Mouse (Mus musculus) right cerebral cortex, postnatal 10 days (tissue): ENCODE measurements at regions not wholly inside any gene's neighbourhood (a gene's known extent, or its start where the extent isn't known, plus 50 kb on each side); places are given as distances from the start of the nearest gene placed in this dataset.

Source experiments
- DNase-seq, 2 experiments: peaks; one replicate each; pipeline ENCODE4 v3.0.0; 2021; ENCODE audit warnings: low spot score in 2 of 2

- no peak for DNase-seq
Measured at GRCm38 (mm10) chr7:67895166-67895565, 57.5 kb upstream of the Igf1r start.

- DNase-seq = no peak
Measured at GRCm38 (mm10) chr7:67892917-67893316, 59.7 kb upstream of the Igf1r start.

GRCm38 (mm10) chr7:67883040-67883439, 69.6 kb upstream of the Igf1r start:
- no peak for DNase-seq

GRCm38 (mm10) chr7:67882606-67883005, 70.0 kb upstream of the Igf1r start:
- DNase-seq = peak; percentile 53 to 68

- DNase-seq = no peak
Measured at GRCm38 (mm10) chr7:67878226-67878625, 74.4 kb upstream of the Igf1r start.

DNA sequence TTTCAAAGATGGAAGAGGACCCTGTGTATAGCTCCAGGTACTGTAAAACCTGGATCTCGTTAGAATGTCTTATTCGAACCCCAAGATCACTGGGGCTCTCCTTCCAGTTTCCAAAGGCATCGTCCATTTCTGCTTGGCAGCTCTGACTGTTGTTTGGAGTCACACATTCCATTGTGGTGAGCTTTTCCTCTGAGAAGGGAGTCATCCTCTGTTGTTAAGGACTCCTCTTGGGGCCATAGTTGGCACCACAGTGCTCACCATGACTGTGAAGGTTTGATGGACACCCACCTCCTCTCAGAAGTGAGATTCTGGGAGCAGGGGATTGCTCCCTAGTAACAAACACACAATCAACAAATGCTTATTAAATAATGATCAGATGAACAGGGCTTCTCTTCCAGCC, 75.0 kb upstream of the Igf1r start:
- DNase-seq = no peak

DNA sequence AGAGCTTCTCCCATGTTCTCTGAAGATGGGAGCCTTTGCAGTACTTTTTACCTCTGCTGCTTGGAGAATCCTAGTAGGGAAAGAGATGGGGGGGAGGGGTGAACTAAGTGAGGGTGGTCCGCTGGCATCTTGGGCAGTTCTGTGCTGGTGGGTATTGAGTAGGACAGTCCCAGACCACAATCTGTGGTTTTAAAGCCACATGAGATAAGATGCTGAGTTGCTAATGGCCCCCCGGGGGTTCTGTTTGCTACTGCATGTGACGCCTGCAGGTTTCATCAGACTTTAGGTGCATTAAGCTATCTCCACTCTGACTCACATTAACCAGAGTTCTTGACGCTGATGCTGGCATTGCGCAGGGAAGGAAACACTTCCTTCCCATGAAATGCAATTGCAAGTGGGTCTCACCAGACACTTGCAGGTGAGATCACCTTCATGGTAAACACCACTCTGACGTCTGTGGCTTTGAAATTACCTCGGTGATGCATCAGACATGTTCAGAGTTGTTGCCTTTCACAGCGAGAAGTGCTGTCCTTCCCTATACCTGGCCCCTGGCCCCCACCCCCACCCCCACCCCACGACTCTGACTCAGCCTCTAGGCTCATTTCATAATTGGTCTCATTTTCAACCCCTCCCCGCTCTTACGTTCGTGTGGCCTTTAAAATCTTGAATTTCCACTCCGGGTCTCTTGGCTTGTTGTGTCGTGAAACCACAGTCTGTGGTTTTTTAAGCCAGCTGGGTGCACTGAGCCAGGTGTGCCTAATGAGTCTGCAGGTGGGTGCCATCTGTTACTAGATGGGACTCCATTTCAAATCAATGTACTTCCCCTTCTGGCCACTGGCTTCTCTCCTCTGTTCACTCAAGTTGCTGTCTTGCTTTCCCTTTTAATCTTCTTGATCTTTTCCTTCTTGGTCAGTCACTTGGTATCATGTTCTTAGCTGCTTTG, 94.8 kb upstream of the Synm start:
- DNase-seq = no peak

DNA sequence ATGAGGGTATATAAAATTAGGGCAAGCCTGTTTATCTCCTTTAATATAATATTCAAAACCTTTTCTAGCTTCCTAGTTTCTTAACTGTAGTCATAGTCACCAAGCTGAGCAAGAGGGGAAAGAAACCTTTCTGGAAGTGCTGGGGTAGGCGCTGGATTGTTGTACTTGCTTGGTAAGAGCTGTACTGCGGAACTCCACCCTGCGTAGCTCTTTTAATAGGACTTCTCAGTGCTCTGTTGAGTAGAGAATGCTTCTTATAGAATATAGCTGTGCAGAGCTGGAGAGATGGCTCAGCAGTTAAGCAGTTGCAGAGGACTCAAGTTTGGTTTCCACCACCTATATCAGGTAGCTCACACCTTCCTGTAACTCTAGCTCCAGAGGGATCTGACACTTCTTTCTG, 93.3 kb upstream of the Synm start:
- DNase-seq = no peak

DNA sequence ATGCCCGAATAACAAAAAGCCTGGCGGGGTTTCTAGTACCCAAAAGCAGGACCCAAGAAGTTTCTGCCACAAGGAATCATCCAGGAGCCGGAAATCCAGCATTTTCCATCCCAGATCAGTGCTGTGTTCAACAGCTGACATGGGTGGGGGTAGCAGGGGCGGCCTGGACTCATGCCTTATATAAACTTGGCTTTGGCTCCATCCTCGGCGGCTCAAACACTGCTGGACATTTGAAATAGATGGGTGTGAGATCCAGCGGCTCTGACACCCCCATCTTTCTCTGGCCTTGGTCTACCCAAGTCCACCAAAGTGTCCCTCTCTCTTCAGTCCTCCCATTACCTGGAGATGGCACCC, 89.9 kb upstream of the Synm start:
- no peak for DNase-seq

- DNase-seq = peak; percentile 81 to 84
Measured at GRCm38 (mm10) chr7:67848589-67849508, 89.3 kb upstream of the Synm start.

GRCm38 (mm10) chr7:67846796-67847195, 87.3 kb upstream of the Synm start:
- DNase-seq = peak in 1 of 2 experiments; percentile 17

- no peak for DNase-seq
Measured at GRCm38 (mm10) chr7:67836984-67837383, 77.4 kb upstream of the Synm start.

DNA sequence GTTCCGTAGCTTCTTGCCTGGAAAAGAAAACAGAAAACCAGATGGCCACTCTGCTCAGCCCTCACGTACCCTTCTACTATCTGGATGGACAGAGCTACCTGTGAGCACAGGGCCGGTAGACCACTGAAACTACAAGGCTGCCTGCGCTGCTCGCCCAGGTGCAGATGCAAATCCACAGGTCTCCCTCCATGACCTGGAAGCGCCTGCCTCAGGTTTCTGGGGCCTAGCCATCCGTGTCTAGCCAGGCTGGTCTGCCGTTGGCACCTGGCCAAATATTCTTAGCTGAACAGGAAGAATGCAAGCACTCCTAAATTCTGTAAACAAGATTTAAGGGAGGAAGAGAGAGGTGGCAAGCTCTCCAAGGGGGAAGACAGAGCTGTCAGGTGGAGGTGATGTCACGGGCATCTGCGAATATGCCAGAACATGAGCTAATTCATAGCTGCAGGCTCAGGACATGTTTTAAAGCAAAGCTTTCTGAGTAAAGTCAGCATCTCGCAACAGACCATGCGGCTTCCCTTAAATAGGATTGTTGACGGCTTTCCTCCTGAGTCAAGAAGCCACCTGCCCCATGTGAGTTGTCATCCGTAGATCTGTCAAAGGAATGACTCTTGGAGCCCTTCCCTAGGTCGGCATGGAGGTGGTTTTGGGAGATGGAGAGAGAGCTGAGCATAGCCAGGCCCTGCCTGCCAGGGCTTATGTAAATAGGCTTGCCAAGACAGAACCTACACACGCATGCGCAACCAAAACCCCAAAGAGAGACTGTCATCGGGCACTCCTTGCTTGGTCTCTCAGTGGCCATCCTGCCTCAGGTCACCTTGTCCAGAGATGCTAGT, 76.8 kb upstream of the Synm start:
- DNase-seq = no peak

GRCm38 (mm10) chr7:67831738-67832137, 72.2 kb upstream of the Synm start:
- DNase-seq = no peak

DNA sequence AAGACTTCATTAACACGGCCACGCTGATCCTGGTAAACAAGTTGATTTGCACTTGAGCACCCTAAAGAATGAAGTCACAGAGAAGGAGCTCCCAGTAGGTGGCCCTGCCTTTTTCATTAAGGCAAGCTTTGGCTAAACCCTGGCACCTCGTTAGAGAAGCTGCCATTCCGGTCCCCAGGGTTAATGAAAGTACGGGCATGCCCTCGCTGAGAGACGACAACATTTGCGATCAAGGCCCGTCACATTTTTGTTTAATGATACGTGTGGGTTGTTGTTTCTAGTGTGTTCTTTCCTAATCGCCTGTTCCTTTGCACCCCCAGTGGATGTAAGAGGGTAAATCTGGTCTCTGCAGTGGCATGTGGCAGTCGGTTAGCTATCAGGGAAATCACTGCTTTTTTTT, 67.8 kb upstream of the Synm start:
- peak in 1 of 2 experiments; percentile 14 for DNase-seq

GRCm38 (mm10) chr7:67826936-67827335, 67.4 kb upstream of the Synm start:
- DNase-seq = no peak

DNA sequence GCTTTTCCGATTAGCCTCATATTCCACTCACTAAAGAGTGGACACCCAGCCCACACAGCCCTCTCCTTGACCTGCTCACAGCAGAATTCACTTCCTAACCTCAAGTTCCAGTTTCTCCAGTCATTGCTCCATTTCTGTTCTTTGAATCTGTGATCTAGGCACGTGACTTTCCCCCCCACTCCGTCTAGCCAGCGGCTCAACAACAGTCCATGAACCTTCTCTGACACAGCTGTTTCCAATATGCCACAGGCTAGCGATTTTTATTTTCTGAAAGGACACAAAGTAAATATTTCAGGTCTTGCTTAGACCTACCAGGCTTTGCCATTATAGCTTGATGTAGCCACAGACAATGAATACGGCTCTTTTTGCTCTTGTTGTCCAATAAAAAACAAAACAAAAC, 66.8 kb upstream of the Synm start:
- DNase-seq = no peak

DNA sequence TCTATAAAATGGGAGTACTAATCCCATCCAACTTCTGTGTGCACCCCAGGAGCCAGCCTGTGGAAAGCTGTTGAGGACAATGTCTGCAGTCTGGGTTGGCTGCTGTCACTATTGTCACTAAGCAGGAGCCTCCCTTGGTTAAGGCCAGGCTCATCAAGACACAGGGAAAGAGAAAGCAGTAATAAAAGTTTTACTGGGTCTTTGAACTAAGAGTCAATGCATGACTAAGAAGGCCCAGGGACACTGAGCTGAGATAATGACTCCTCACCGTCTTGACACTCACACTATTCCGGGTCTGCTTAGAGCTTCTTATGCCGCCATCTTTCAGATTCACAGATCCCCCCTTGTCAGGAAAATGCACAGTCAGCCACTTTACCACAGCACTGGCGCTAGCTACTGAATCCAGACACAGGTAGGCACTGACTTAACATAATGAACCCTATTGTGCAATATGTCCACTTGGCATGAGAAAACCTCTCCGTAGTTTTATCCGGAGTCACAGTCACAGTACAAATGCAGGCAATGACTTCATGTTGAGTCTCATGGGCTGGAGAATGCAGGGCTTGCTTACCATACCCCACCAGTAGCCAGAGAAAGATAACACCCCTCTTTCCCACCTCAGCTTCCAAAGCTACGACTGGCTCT, 66.2 kb upstream of the Synm start:
- DNase-seq = no peak

- peak in 1 of 2 experiments; percentile 55 for DNase-seq
Measured at GRCm38 (mm10) chr7:67823943-67824645, 64.6 kb upstream of the Synm start.

DNA sequence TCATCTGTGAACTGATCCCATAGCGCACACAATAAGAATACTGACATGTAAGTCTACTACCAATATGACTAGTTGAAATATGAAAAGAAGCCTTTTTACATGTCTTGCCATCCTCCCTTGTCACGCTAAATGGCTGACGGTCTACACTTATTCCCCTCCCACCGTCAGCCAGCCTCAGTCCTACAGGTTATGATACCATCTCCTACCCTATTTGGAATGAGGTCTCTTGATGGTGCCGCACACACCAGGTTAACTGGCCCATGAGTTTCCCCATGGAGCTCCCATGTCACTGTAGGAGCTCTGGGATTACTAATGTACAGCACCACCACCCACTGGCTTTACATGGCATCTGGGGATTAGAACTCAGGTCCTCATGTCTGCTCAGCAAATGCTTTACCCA, 60.0 kb upstream of the Synm start:
- no peak for DNase-seq

DNA sequence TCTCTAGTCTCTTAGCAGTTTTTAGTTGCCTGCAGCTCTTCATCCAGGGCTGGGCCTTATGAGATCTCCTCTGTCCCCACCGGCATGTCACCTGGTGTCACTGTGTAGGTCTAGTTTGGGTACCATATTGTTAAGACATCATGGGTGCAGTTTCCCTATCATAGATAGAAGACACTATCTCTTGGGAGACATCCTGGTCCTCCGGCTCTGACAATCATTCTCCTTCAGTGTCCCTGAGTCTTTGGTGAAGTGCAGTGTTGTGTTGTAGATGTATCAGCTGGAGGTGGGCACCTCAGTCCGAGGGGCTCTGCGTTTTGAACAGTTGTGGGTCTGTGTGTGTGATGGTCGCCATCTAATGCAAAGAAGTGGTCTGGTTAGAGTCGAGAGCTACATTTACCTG, 58.0 kb upstream of the Synm start:
- no peak for DNase-seq
